Mouse (Mus musculus) intestine, embryonic 15.5 days (tissue): Measurements from ENCODE around the gene Card10. TPM values are rescaled to one million over a fixed set of nuclear protein-coding genes. Genes with fewer than 3 reads are reported as not detected.

ENCODE experiments used
- ATAC-seq: fragments of 200-750 bp; cut with Nextera tagmentation; 2 replicates; pipeline ENCODE4 v1.8.0; 2017; ENCODE audit warnings: moderate TSS enrichment, moderate library complexity
- H3K27ac ChIP-seq: fragments of 300-500 bp; sonication (generic); 2 replicates; pipeline ENCODE4 v1.5.1; 2015; ENCODE audit warnings: mild to moderate bottlenecking, inconsistent platforms
- H3K27me3 ChIP-seq: fragments of 300-500 bp; sonication (generic); replicated peaks from 2 replicates; pipeline ENCODE4 v1.6.1; 2015; ENCODE audit warnings: inconsistent platforms
- H3K36me3 ChIP-seq: fragments of 300-500 bp; sonication (generic); 2 replicates; pipeline ENCODE4 v1.6.1; 2015; ENCODE audit warnings: inconsistent platforms
- H3K4me1 ChIP-seq: fragments of 300-500 bp; sonication (generic); replicated peaks from 2 replicates; pipeline ENCODE4 v1.6.1; 2015; ENCODE audit warnings: inconsistent platforms
- H3K4me2 ChIP-seq: fragments of 300-500 bp; sonication (generic); replicated peaks from 2 replicates; pipeline ENCODE4 v1.6.1; 2015; ENCODE audit warnings: mild to moderate bottlenecking, inconsistent platforms
- H3K4me3 ChIP-seq: fragments of 300-500 bp; sonication (generic); replicated peaks from 2 replicates; pipeline ENCODE4 v1.5.1; 2015; ENCODE audit warnings: inconsistent platforms
- H3K9ac ChIP-seq: fragments of 300-500 bp; sonication (generic); 2 replicates; pipeline ENCODE4 v1.6.1; 2015; ENCODE audit warnings: inconsistent platforms
- H3K9me3 ChIP-seq: fragments of 300-500 bp; sonication (generic); 2 replicates; pipeline ENCODE4 v1.6.1; 2016; ENCODE audit warnings: inconsistent platforms
- whole genome bisulfite sequencing: fragments of 180-500 bp; shearing (Covaris S2); methylation state at CpG from one replicate; pipeline ENCODE4 v1.1.7; 2015; 5-methylcytosine and 5-hydroxymethylcytosine counted together
- polyA plus RNA-seq: library from polyadenylated mRNA; unstranded; fragments of >200 nt; fragmentation: Nextera tagmentation; extraction: Ambion mirVana; gene quantifications from 2 replicates; pipeline ENCODE4 v1.2.1, GENCODE M21; 2015

Gene Card10
- polyA plus RNA-seq, 1 experiment from 2014 or later = 6.9 TPM

DNA sequence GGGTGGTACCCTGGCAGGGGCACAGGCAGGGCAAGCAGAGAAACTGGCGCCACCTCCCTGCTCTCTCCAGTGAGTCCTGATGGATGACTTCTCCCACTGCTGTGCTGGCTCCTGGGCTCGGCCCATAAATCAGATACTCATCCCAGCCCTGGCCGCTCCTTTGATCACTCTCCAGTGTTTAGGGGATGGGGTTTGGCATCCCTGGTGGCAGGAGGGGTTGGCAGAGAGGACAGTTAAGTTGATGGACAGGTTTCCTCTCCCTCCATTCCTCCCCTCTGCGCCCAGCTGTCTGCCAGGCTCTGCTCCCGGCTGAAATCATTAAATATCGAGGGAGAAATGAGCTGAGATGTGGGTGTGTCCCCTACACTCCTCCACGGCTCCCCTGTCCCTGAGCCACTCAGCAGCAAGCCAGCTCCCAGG is 66.2 kb downstream of the Card10 start:
- H3K27ac ChIP-seq = no peak overlapping the region
- no peaks in the 10 kb centered on the region for H3K9me3 ChIP-seq
- H3K4me3 ChIP-seq = no peak overlapping the region
- H3K36me3 ChIP-seq = no peaks in the 10 kb centered on the region
- no peak overlapping the region for H3K4me2 ChIP-seq
- ATAC-seq = peak; percentile 55; the same call in 1 of the 2 replicates
- 20% methylated on average over 7 of the region's 7 CpGs for WGBS
- H3K9ac ChIP-seq = no peak overlapping the region
- H3K27me3 ChIP-seq = peaks cover 4% of the 10 kb centered on the region; the same call in 1 of the 2 replicates
- H3K4me1 ChIP-seq = peaks cover 13% of the 10 kb centered on the region; the same call in 1 of the 2 replicates

DNA sequence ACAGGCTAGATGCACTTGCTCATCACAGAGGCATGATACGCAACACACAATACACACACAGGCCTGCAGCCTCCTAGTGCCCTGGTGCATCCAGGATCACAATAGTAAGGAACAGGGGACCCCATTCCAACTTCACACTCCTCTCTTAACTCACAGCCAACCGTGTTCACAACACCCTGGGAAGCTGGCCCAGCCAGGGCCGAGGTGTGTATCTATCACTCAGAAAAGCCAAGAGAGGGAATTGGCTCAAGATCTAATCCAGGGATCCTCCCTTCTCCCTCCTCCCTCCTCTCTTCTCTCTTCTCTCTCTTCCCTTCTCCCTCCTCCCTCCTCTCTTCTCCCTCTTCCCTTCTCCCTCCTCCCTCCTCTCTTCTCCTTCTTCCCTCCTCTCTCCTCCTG is 66.7 kb downstream of the Card10 start:
- H3K27me3 ChIP-seq = peaks cover 4% of the 10 kb centered on the region; the same call in 1 of the 2 replicates
- no peaks in the 10 kb centered on the region for H3K36me3 ChIP-seq
- peak; percentile 15; the same call in 1 of the 2 replicates for ATAC-seq
- no peak overlapping the region for H3K9ac ChIP-seq
- H3K9me3 ChIP-seq = no peaks in the 10 kb centered on the region
- H3K4me1 ChIP-seq = peaks cover 13% of the 10 kb centered on the region; the same call in 1 of the 2 replicates
- H3K4me2 ChIP-seq = no peak overlapping the region
- no peak overlapping the region for H3K4me3 ChIP-seq
- 0 out of 2 replicates have a peak overlapping the region, but pooled peaks have one; percentile 9 for H3K27ac ChIP-seq
- 59% methylated on average over 3 of the region's 3 CpGs for WGBS

DNA sequence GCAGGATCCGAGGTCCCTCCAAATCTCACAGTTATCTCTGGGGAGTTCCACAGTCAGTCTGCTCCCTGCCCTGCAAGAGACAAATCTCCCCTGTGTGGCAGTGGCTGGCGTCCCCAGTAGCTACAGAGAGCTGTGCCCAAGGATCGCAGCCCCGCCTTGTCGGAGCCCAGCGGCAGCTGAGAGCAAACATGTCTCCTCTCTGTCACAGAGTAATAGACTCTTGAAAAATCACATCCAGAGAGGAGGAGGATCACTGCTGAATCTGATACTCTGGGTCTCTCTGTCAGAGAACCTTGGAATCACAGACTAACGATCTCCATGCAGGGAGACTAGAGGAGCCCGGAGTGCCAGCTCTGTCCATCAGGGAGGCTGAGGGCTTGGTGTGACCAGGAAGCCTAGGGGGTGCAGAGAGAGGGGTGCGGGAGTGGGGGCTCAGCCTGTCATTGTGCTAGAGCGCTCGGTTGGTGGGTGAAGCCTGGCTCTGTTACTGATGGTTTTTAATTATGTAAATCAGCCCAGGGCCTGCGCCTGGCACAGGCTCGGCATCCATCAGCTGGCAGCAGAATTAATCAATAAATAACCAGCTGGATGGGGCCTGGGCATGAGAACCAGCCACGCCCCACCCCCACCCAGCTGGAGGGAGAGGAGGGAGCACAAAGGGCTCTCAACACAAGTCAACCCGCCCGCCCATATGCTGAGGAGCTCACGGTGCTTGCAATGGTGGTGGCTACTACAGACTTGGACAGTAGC is 67.2 kb downstream of the Card10 start:
- H3K4me2 ChIP-seq = no peak overlapping the region
- ATAC-seq = peak; percentile 49

DNA sequence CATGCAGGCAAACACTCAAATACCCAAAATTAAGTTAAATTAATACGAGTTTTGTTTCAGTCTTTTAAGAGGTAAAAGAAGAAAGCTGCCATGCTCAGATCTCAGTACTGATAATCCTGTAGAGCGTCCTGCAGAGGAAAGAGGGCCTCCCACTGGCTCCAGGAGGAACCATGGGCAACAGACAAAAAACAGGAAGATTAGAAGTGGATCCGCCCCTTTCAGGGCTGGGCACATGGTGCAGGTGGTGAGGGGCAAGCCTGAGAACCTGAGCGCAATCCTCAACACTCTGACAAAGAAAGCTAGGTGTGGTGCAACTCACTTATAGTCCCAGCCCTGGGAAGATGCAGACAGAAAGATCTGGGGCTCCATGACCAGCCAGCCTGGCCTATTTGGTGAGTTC is 71.0 kb downstream of the Card10 start:
- no peak overlapping the region for H3K27ac ChIP-seq
- 62% methylated on average over 4 of the region's 4 CpGs for WGBS
- no peaks in the 10 kb centered on the region; the same call in 1 of the 2 replicates for H3K27me3 ChIP-seq
- H3K4me1 ChIP-seq = peaks cover 12% of the 10 kb centered on the region; the same call in 1 of the 2 replicates
- H3K4me2 ChIP-seq = no peak overlapping the region
- H3K9ac ChIP-seq = no peak overlapping the region
- no peaks in the 10 kb centered on the region for H3K36me3 ChIP-seq
- H3K4me3 ChIP-seq = no peak overlapping the region
- H3K9me3 ChIP-seq = no peaks in the 10 kb centered on the region
- no peak for ATAC-seq

More for the DNA sequence above, 67.2 kb downstream of the Card10 start:
- peaks cover 13% of the 10 kb centered on the region; the same call in 1 of the 2 replicates for H3K4me1 ChIP-seq
- H3K27ac ChIP-seq = 0 out of 2 replicates have a peak overlapping the region, but pooled peaks have one; percentile 9
- no peak overlapping the region for H3K9ac ChIP-seq
- no peaks in the 10 kb centered on the region for H3K36me3 ChIP-seq
- no peaks in the 10 kb centered on the region for H3K9me3 ChIP-seq
- no peak overlapping the region for H3K4me3 ChIP-seq
- H3K27me3 ChIP-seq = peaks cover 4% of the 10 kb centered on the region; the same call in 1 of the 2 replicates
- 23% methylated on average over 17 of the region's 17 CpGs for WGBS

DNA sequence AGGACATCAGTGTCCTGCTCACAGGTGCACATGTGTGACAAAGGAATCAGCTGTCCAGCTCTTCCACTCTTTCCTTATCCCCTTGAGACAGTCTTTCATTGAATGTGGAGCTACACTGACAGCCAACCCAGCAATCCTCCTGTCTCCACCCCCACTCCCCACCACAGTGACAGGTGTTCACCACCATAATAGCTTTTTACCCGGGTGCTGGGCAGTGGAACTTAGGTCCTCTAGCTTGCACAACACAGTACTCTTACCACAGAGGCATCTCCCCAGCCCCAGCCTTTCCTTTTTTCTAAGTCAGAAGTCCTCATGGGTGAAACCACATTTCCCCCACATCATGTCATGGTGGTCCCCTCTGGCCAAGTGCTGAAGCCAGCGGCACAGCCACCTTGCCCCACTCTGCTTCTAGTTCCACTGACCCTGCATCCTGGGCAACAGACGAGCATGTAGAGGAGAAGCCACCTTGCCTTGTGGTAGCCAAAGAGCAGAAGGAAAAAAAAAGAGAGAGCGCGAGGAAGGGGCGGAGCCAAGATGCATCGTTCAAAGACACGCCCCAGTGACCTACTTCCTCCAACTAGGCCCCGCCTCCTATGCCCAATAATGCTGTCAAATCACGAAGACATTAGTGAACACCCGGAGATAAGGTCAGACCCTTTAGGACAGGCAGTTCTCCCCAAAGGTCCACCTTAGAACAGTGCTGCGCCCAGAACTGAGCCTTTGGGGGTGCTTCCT is 72.4 kb downstream of the Card10 start:
- Histone ChIP-seq H3K4me2 (no peak overlapping the region), H3K9ac (no peak overlapping the region), H3K4me3 (no peak overlapping the region), H3K27ac (no peak overlapping the region), H3K4me1 (0 out of 2 replicates have a peak, but pooled peaks cover 2% of the 10 kb centered on the region), H3K36me3 (no peaks in the 10 kb centered on the region), H3K9me3 (no peaks in the 10 kb centered on the region), H3K27me3 (no peaks in the 10 kb centered on the region)
- 79% methylated on average over 12 of the region's 12 CpGs for WGBS
- no peak for ATAC-seq

DNA sequence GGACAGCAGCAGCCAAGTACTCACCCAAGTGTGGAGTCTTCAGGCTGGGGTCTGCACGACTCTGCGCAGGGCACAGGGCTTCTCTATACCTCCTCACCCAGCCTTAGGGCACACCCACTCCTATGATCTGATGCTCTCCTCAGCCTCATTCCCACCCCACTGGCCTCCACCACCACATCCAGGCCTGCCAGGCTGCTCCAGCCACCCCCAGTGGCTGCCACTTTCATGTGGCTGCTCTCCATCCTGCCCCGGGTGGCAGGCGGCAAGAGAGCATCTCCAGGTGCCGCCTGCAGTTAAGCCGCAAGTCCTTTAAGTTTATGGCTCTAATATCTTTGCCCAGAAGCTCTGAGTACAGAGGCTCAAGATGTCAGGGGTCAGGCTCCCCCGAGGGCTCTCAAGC is 76.1 kb downstream of the Card10 start:
- H3K4me1 ChIP-seq = no peaks in the 10 kb centered on the region
- WGBS = 48% methylated on average over 7 of the region's 7 CpGs
- H3K9me3 ChIP-seq = no peaks in the 10 kb centered on the region
- no peak overlapping the region for H3K4me2 ChIP-seq
- H3K9ac ChIP-seq = no peak overlapping the region
- no peak overlapping the region for H3K4me3 ChIP-seq
- peaks cover 6% of the 10 kb centered on the region; the same call in 1 of the 2 replicates for H3K27me3 ChIP-seq
- no peak overlapping the region for H3K27ac ChIP-seq
- H3K36me3 ChIP-seq = no peaks in the 10 kb centered on the region
- no peak for ATAC-seq

Other genes with a start within 250 kb of the Card10 start
- 15.7 and 21.4 TPM in 2 replicates for gene Rac2, start 230.3 kb downstream of the Card10 start, polyA plus RNA-seq
- 8.0 and 8.2 TPM in 2 replicates for gene Cyth4, start 206.0 kb downstream of the Card10 start, polyA plus RNA-seq
- 0.08 and 0.29 TPM in 2 replicates for gene Elfn2, start 84.3 kb downstream of the Card10 start, polyA plus RNA-seq
- gene Mfng, start 29.6 kb downstream of the Card10 start, polyA plus RNA-seq = 19.7 and 20.4 TPM in 2 replicates
- 44.0 and 47.5 TPM in 2 replicates for gene Cdc42ep1, start 39.6 kb upstream of the Card10 start, polyA plus RNA-seq
- 1,110 and 1,149 TPM in 2 replicates for gene Lgals2, start 52.5 kb upstream of the Card10 start, polyA plus RNA-seq
- 47.6 and 51.7 TPM in 2 replicates for gene Gga1, start 74.1 kb upstream of the Card10 start, polyA plus RNA-seq
- 0.23 and 0.42 TPM in 2 replicates for gene Gm49510, start 96.6 kb upstream of the Card10 start, polyA plus RNA-seq
- gene Sh3bp1, start 96.7 kb upstream of the Card10 start, polyA plus RNA-seq = 21.6 and 26.8 TPM in 2 replicates
- 11.0 TPM in 2 replicates for gene Pdxp, start 110.9 kb upstream of the Card10 start, polyA plus RNA-seq
- gene Lgals1, start 123.7 kb upstream of the Card10 start, polyA plus RNA-seq = 996 and 1,059 TPM in 2 replicates
- gene Nol12, start 131.9 kb upstream of the Card10 start, polyA plus RNA-seq = 41.4 and 42.3 TPM in 2 replicates
- 51.5 and 53.1 TPM in 2 replicates for gene Triobp, start 144.7 kb upstream of the Card10 start, polyA plus RNA-seq
- gene H1f0, start 225.4 kb upstream of the Card10 start, polyA plus RNA-seq = 441 and 523 TPM in 2 replicates
- gene Galr3, start 238.8 kb upstream of the Card10 start, polyA plus RNA-seq = 1.6 and 1.8 TPM in 2 replicates